Mouse (Mus musculus) intestine, postnatal 0 days (tissue): ENCODE data around the gene Pik3r4. TPM values are rescaled to one million over a fixed set of nuclear protein-coding genes. Genes with fewer than 3 reads are reported as not detected.

Experiments
- ATAC-seq: fragments of 200-750 bp; cut with Nextera tagmentation; 2 replicates; pipeline ENCODE4 v1.8.0; 2017; ENCODE audit warnings: mild to moderate bottlenecking, moderate TSS enrichment, moderate library complexity
- H3K27ac ChIP-seq: fragments of 300-500 bp; sonication (generic); 2 replicates; pipeline ENCODE4 v1.5.1; 2014; ENCODE audit warnings: mild to moderate bottlenecking, low read depth, low read length, moderate library complexity
- H3K27me3 ChIP-seq: fragments of 300-500 bp; sonication (generic); replicated peaks from 2 replicates; pipeline ENCODE4 v1.6.1; 2014; ENCODE audit warnings: low read length, mixed read lengths; ENCODE audit not compliant: control insufficient read depth, insufficient read depth
- H3K36me3 ChIP-seq: fragments of 300-500 bp; sonication (generic); 2 replicates; pipeline ENCODE4 v1.6.1; 2014; ENCODE audit warnings: mild to moderate bottlenecking, moderate library complexity; ENCODE audit not compliant: control insufficient read depth, insufficient read depth
- H3K4me1 ChIP-seq: fragments of 300-500 bp; sonication (generic); replicated peaks from 2 replicates; pipeline ENCODE4 v1.6.1; 2014; ENCODE audit warnings: antibody characterized with exemption, low read length, mixed read lengths; ENCODE audit not compliant: control insufficient read depth, insufficient read depth
- H3K4me2 ChIP-seq: fragments of 300-500 bp; sonication (generic); replicated peaks from 2 replicates; pipeline ENCODE4 v1.6.1; 2014; ENCODE audit warnings: low read depth, mild to moderate bottlenecking, moderate library complexity
- H3K4me3 ChIP-seq: fragments of 300-500 bp; sonication (generic); 2 replicates; pipeline ENCODE4 v1.5.1; 2014; ENCODE audit warnings: low read depth, low read length
- H3K9ac ChIP-seq: fragments of 300-500 bp; sonication (generic); 2 replicates; pipeline ENCODE4 v1.6.1; 2014; ENCODE audit warnings: mild to moderate bottlenecking, low read depth, low read length
- H3K9me3 ChIP-seq: fragments of 300-500 bp; sonication (generic); 2 replicates; pipeline ENCODE4 v1.6.1; 2016; ENCODE audit warnings: mixed run types; ENCODE audit not compliant: control insufficient read depth
- CTCF ChIP-seq: sonication (generic); IDR thresholded peaks from 2 replicates; pipeline ENCODE4 v1.5.1; 2016; ENCODE audit warnings: low read depth, mild to moderate bottlenecking, control low read depth, antibody characterized with exemption, moderate library complexity
- WGBS: fragments of 180-500 bp; shearing (Covaris S2); extraction: QIAGEN DNeasy Blood & Tissue Kit; methylation state at CpG from one replicate; pipeline ENCODE4 v1.1.7; 2014; 5-methylcytosine and 5-hydroxymethylcytosine counted together
- polyA plus RNA-seq: library from polyadenylated mRNA; unstranded; fragments of >200 nt; fragmentation: Nextera tagmentation; extraction: Ambion mirVana; gene quantifications from 2 replicates; pipeline ENCODE4 v1.2.1, GENCODE M21; 2015

The Pik3r4 gene
- polyA plus RNA-seq, 1 experiment from 2014 or later: 8.9 TPM

- no peaks in the 10 kb centered on the region for H3K27me3 ChIP-seq
- WGBS: 100% methylated on average over 1 of the region's 1 CpGs
- no peak overlapping the region for H3K4me2 ChIP-seq
- no peaks in the 10 kb centered on the region for H3K4me1 ChIP-seq
- H3K9ac ChIP-seq: no peak overlapping the region
- TF ChIP-seq CTCF: no peak
- H3K9me3 ChIP-seq: no peaks in the 10 kb centered on the region
- H3K4me3 ChIP-seq: no peak overlapping the region
- no peak for ATAC-seq
- H3K27ac ChIP-seq: no peak overlapping the region
- H3K36me3 ChIP-seq: no peaks in the 10 kb centered on the region
Observed at GRCm38 (mm10) chr9:105705011-105705410, 62.2 kb downstream of the Pik3r4 start.

- Histone ChIP-seq H3K9me3 (no peaks in the 10 kb centered on the region), H3K27ac (no peak overlapping the region), H3K27me3 (no peaks in the 10 kb centered on the region), H3K4me1 (no peaks in the 10 kb centered on the region), H3K4me3 (no peak overlapping the region), H3K36me3 (no peaks in the 10 kb centered on the region), H3K9ac (no peak overlapping the region), H3K4me2 (no peak overlapping the region)
- 96% methylated on average over 3 of the region's 3 CpGs for WGBS
- no peak for ATAC-seq
- TF ChIP-seq CTCF: no peak
Observed at GRCm38 (mm10) chr9:105712049-105712448, 69.3 kb downstream of the Pik3r4 start.

- 85% methylated on average over 7 of the region's 7 CpGs for WGBS
- Histone ChIP-seq H3K4me3 (no peak overlapping the region), H3K4me1 (no peaks in the 10 kb centered on the region), H3K4me2 (no peak overlapping the region), H3K27me3 (no peaks in the 10 kb centered on the region), H3K27ac (no peak overlapping the region), H3K9ac (no peak overlapping the region), H3K9me3 (no peaks in the 10 kb centered on the region), H3K36me3 (no peaks in the 10 kb centered on the region)
- no peak for TF ChIP-seq CTCF
- no peak for ATAC-seq
Observed at GRCm38 (mm10) chr9:105719367-105719766, 76.6 kb downstream of the Pik3r4 start.

- no peak overlapping the region for H3K4me3 ChIP-seq
- no peak for ATAC-seq
- WGBS: 63% methylated on average over 5 of the region's 5 CpGs
- no peak overlapping the region for H3K4me2 ChIP-seq
- TF ChIP-seq CTCF: no peak
- H3K9me3 ChIP-seq: no peaks in the 10 kb centered on the region
- H3K4me1 ChIP-seq: no peaks in the 10 kb centered on the region
- no peaks in the 10 kb centered on the region for H3K36me3 ChIP-seq
- H3K9ac ChIP-seq: no peak overlapping the region
- no peak overlapping the region for H3K27ac ChIP-seq
- H3K27me3 ChIP-seq: no peaks in the 10 kb centered on the region
Observed at GRCm38 (mm10) chr9:105719851-105720395, 77.1 kb downstream of the Pik3r4 start.

- no peak for ATAC-seq
- Histone ChIP-seq H3K9me3 (no peaks in the 10 kb centered on the region), H3K4me1 (no peaks in the 10 kb centered on the region), H3K27me3 (no peaks in the 10 kb centered on the region), H3K9ac (no peak overlapping the region), H3K27ac (no peak overlapping the region), H3K36me3 (no peaks in the 10 kb centered on the region), H3K4me3 (no peak overlapping the region), H3K4me2 (no peak overlapping the region)
- WGBS: 80% methylated on average over 4 of the region's 4 CpGs
- TF ChIP-seq CTCF: no peak
Observed at GRCm38 (mm10) chr9:105720430-105720829, 77.7 kb downstream of the Pik3r4 start.

DNA sequence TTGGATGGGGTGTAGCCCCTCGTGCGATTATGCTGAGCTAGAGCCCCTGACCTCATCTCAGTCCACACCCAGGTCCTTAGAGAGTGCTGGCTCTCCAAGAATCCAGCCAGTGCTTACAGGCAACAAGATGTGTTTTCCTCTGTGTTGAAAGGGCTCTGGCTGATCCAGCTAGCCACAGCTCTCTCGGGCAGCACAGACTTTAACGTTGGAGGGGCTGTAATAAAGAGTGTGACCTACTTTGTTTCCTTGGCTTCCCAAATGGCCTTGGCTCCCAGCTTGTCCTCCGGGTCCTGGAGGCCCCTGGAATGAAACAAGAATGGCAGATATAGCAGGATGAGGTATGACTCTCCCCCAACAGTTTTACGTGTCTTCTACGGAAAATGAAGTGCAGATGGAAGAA is 89.2 kb downstream of the Pik3r4 start:
- Histone ChIP-seq H3K4me3 (no peak overlapping the region), H3K4me1 (no peaks in the 10 kb centered on the region), H3K9me3 (no peaks in the 10 kb centered on the region), H3K27me3 (no peaks in the 10 kb centered on the region), H3K4me2 (no peak overlapping the region), H3K36me3 (no peaks in the 10 kb centered on the region), H3K27ac (no peak overlapping the region), H3K9ac (no peak overlapping the region)
- no peak for TF ChIP-seq CTCF
- 61% methylated on average over 7 of the region's 7 CpGs for WGBS
- no peak for ATAC-seq

- ATAC-seq: no peak
- H3K27me3 ChIP-seq: no peaks in the 10 kb centered on the region
- no peaks in the 10 kb centered on the region for H3K4me1 ChIP-seq
- no peak overlapping the region for H3K4me2 ChIP-seq
- no peaks in the 10 kb centered on the region for H3K9me3 ChIP-seq
- 57% methylated on average over 2 of the region's 2 CpGs for WGBS
- H3K27ac ChIP-seq: no peak overlapping the region
- no peak overlapping the region for H3K9ac ChIP-seq
- no peak overlapping the region for H3K4me3 ChIP-seq
- no peak for TF ChIP-seq CTCF
- H3K36me3 ChIP-seq: no peaks in the 10 kb centered on the region
Observed at GRCm38 (mm10) chr9:105734651-105735050, 91.9 kb downstream of the Pik3r4 start.
